Mouse (Mus musculus): Measurements from ENCODE around the gene Gm44790. TPM values are rescaled to one million over a fixed set of nuclear protein-coding genes. Genes with fewer than 3 reads are reported as not detected.

Gene Gm44790
- total RNA-seq (2023) = 1 to 10 TPM in 1 of 2 experiments, not detected in 1; 1.7 TPM

DNA sequence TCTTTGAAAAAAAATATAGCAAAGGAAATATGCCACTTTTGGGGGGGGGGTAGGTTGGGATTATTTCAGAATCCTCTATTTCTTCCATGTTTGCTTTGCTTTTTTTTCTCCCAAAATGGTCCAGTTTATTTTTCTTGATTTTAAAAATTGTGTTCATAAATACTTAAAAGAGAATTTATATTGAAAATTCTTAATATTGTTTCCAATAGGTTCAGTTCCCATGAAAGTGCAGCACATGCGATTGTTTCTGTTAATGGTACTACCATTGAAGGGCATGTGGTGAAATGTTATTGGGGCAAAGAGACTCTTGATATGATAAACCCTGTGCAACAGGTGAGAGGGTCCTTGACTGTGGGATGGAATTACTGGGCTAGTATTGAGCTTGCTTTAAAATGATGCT, at the start of gene Gm44790:
TSS of gene Gm44790 (plus strand) at position 301 of the 400 bp plus-strand sequence.

DNA sequence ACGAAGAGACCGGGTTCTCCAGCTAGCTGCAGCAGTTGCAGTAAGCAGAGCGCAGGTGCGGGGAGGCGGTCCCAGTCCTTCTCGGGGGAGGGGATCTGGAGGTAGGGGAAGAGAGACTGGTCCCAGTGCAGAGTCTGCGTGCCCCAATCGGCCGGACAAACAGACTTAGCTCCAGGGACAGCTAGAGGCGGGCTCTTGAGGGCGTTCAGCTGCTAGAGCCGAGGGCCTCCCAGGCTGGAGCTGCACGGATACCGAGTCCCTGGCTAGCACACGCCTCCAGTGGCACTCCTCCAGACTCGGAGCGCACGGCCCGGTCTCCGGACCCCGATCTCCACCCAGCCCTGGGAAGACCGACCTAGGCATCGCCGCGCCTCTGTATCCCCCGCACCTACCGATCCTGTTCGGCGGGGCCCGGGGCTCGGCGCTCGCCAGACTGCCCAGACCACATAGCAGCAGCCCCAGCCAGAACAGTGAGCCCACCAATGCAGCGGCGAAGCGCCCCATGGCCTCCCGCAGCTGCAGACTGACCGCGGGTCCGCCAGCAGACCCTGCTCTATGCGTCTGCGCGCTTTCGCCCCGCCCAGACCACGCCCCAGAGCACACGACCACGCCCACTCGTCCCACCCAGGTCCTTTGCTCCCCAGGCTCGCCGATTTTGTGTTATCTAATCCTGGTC, 29.7 kb upstream of the Gm44790 start, which contains the start of gene Pcyox1:
TSS of gene Pcyox1 (minus strand) at position 574 of the 676 bp plus-strand sequence.

DNA sequence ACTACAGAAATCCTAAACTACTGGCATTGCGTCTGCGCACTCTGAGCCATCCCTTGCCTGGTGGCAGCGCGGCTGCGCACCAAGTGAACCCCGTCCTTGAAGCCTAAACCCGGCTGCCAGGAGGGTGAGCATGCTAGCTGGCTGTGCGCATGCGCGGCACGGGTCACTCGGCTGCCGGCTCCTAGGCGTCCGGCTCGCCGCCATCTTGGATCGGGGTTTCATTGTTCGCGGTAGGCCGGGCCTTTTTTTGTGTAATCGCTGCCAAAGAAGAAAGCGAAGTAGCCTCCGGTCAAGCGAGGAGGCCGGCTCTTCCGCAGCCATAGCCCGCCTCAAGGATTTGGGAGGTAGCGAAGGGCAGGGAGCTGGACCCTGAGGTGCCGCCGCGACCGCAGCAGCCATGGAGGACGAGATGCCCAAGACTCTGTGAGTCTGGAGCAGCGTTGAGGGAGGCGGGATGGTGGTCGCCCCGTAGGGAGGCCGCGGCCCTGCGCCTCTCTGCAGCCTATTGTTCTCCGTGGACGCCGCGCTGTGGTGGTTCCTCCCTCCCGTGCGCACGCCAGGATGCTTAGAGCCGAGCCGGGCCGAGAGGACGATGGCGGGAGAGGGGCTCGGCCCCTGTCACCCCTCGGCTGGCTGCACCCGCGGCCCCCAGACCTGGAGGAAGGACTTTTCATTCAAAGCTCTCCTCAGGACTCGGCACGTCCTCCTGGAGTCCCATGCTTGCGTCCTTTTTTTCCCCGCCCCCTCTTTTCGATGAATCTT, 22.2 kb upstream of the Gm44790 start, which contains the start of gene Tia1:
TSS of gene Tia1 (plus strand) at position 120 of the 762 bp plus-strand sequence.

DNA sequence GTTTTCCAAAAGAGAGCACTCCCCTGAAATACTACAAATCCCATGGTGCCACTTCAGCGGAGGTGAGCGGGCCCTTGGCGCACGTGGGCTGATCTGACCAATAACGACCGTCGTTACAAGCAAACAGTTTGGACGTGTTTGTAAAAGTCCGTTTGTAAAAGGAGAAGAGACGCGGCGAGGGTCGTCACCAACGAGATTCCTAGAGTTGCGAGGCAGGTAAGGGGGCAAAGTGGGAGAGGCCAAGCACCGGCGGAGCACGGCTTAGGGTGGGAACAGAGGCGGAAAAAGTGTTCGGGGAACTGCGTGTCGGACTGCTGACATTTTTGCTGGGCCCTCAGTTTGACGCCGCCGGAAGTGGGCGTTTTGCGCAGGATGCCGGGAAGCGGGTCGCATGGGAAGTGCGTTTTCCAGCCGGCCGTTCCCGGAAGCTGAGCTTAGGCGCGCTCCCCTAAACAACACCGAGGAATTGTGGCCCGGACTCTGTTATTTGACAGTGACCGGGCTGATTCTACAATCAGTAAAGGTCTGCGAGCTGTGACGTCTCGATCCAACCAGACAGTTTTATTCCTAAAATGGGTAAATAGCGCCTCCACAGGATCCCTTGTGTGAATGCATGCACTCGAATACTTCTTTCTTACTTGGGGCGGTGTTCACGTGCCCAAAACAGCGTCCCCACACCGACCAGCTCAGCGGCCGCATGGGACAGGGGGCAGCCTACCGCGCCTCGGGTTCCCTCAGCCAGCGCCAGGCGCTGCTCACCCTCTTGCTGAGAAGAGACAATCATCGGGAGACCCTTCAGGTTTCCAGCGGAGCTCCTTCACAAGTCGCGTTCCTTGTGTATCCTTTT, 12.0 kb downstream of the Gm44790 start, which contains the start of gene C87436:
TSS of gene C87436 (plus strand) at position 103 of the 847 bp plus-strand sequence.

Other genes starting within 250 kb of the Gm44790 start
- gene Tgfa, start 231.4 kb upstream of the Gm44790 start, total RNA-seq (2023) = not detected
- 1 to 10 TPM; 3.7 to 4.6 TPM for gene Fam136a, start 61.0 kb upstream of the Gm44790 start, total RNA-seq (2023)
- gene Snrpg, start 55.4 kb upstream of the Gm44790 start, total RNA-seq (2023) = 100 to 1,000 TPM; 107 to 132 TPM
- 10 to 100 TPM; 41.1 to 44.8 TPM for gene Pcyox1, start 29.5 kb upstream of the Gm44790 start, total RNA-seq (2023)
- 10 to 100 TPM; 40.2 to 55.5 TPM for gene Tia1, start 22.4 kb upstream of the Gm44790 start, total RNA-seq (2023)
- gene C87436, start 11.7 kb downstream of the Gm44790 start, total RNA-seq (2023) = 10 to 100 TPM; 18.1 to 18.9 TPM
- gene Pcbp1, start 99.7 kb downstream of the Gm44790 start, total RNA-seq (2023) = 100 to 1,000 TPM; 172 to 185 TPM
- gene Asprv1, start 201.5 kb downstream of the Gm44790 start, total RNA-seq (2023) = 100 to 1,000 TPM; 107 to 137 TPM
- 100 to 1,000 TPM; 783 to 884 TPM for gene Mxd1, start 242.5 kb downstream of the Gm44790 start, total RNA-seq (2023)

Data from neutrophil, adult 59 days (primary cell).